Mouse (Mus musculus): ENCODE data around the gene Igsf3. TPM values are rescaled to one million over a fixed set of nuclear protein-coding genes. Genes with fewer than 3 reads are reported as not detected.

The Igsf3 gene
- polyA plus RNA-seq, 1 experiment from 2014 or later, result 31.3 TPM

- H3K4me1 ChIP-seq (ENCODE audit: control insufficient read depth, insufficient read depth, low read length), result peaks cover 50% of the 10 kb centered on the region
- no peaks in the 10 kb centered on the region for H3K9me3 ChIP-seq (replicated peaks; ENCODE audit: control insufficient read depth, low read length)
- no peak overlapping the region for H3K4me3 ChIP-seq (ENCODE audit: low read depth, low read length)
- WGBS (ENCODE audit: insufficient replicate concordance), result 24% methylated on average over 5 of the region's 5 CpGs
- no peak overlapping the region for H3K4me2 ChIP-seq
- H3K27ac ChIP-seq (ENCODE audit: low read depth, low read length), result no peak overlapping the region
- H3K36me3 ChIP-seq (ENCODE audit: control insufficient read depth, insufficient read depth, low read length), result peaks cover 3% of the 10 kb centered on the region; the same call in 1 of the 2 replicates
- no peak overlapping the region for H3K9ac ChIP-seq (ENCODE audit: low read depth, low read length)
- no peaks in the 10 kb centered on the region for H3K27me3 ChIP-seq (ENCODE audit: control insufficient read depth, insufficient read depth, low read length)
- ATAC-seq (replicated peaks; ENCODE audit: insufficient number of reproducible peaks, low FRiP score, low TSS enrichment), result no peak
These were observed 4.8 kb downstream of the Igsf3 start for GRCm38 (mm10) chr3:101381691-101382090.

GRCm38 (mm10) chr3:101382751-101383150 lies 5.9 kb downstream of the Igsf3 start:
- Histone ChIP-seq H3K27me3 (ENCODE audit: control insufficient read depth, insufficient read depth, low read length) (no peaks in the 10 kb centered on the region), H3K4me2 (no peak overlapping the region), H3K9ac (ENCODE audit: low read depth, low read length) (no peak overlapping the region), H3K9me3 (replicated peaks; ENCODE audit: control insufficient read depth, low read length) (no peaks in the 10 kb centered on the region), H3K36me3 (ENCODE audit: control insufficient read depth, insufficient read depth, low read length) (peaks cover 3% of the 10 kb centered on the region; the same call in 1 of the 2 replicates), H3K4me3 (ENCODE audit: low read depth, low read length) (no peak overlapping the region), H3K27ac (ENCODE audit: low read depth, low read length) (no peak overlapping the region), H3K4me1 (ENCODE audit: control insufficient read depth, insufficient read depth, low read length) (peaks cover 52% of the 10 kb centered on the region)
- no peak for ATAC-seq (replicated peaks; ENCODE audit: insufficient number of reproducible peaks, low FRiP score, low TSS enrichment)
- 69% methylated on average over 4 of the region's 4 CpGs for WGBS (ENCODE audit: insufficient replicate concordance)

- H3K4me2 ChIP-seq, result no peak overlapping the region
- no peak overlapping the region for H3K9ac ChIP-seq (ENCODE audit: low read depth, low read length)
- no peak overlapping the region for H3K27ac ChIP-seq (ENCODE audit: low read depth, low read length)
- 53% methylated on average over 8 of the region's 8 CpGs for WGBS (ENCODE audit: insufficient replicate concordance)
- no peak overlapping the region for H3K4me3 ChIP-seq (ENCODE audit: low read depth, low read length)
- ATAC-seq (replicated peaks; ENCODE audit: insufficient number of reproducible peaks, low FRiP score, low TSS enrichment), result no peak
- no peaks in the 10 kb centered on the region for H3K9me3 ChIP-seq (replicated peaks; ENCODE audit: control insufficient read depth, low read length)
- no peaks in the 10 kb centered on the region for H3K27me3 ChIP-seq (ENCODE audit: control insufficient read depth, insufficient read depth, low read length)
- peaks cover 3% of the 10 kb centered on the region; the same call in 1 of the 2 replicates for H3K36me3 ChIP-seq (ENCODE audit: control insufficient read depth, insufficient read depth, low read length)
- peaks cover 53% of the 10 kb centered on the region for H3K4me1 ChIP-seq (ENCODE audit: control insufficient read depth, insufficient read depth, low read length)
These were observed 9.6 kb downstream of the Igsf3 start for GRCm38 (mm10) chr3:101386430-101387016.

GRCm38 (mm10) chr3:101387849-101388248 lies 11.0 kb downstream of the Igsf3 start:
- Histone ChIP-seq H3K9me3 (replicated peaks; ENCODE audit: control insufficient read depth, low read length) (no peaks in the 10 kb centered on the region), H3K36me3 (ENCODE audit: control insufficient read depth, insufficient read depth, low read length) (peaks cover 3% of the 10 kb centered on the region; the same call in 1 of the 2 replicates), H3K27me3 (ENCODE audit: control insufficient read depth, insufficient read depth, low read length) (no peaks in the 10 kb centered on the region), H3K4me2 (peak overlapping the region; percentile 51), H3K27ac (ENCODE audit: low read depth, low read length) (peak overlapping the region; percentile 18; the same call in 1 of the 2 replicates), H3K9ac (ENCODE audit: low read depth, low read length) (0 out of 2 replicates have a peak overlapping the region, but pooled peaks have one; percentile 46), H3K4me3 (ENCODE audit: low read depth, low read length) (no peak overlapping the region), H3K4me1 (ENCODE audit: control insufficient read depth, insufficient read depth, low read length) (peaks cover 40% of the 10 kb centered on the region)
- 5% methylated on average over 10 of the region's 10 CpGs for WGBS (ENCODE audit: insufficient replicate concordance)
- no peak for ATAC-seq (replicated peaks; ENCODE audit: insufficient number of reproducible peaks, low FRiP score, low TSS enrichment)

- peaks cover 54% of the 10 kb centered on the region for H3K4me1 ChIP-seq (ENCODE audit: control insufficient read depth, insufficient read depth, low read length)
- no peak overlapping the region for H3K4me3 ChIP-seq (ENCODE audit: low read depth, low read length)
- ATAC-seq (replicated peaks; ENCODE audit: insufficient number of reproducible peaks, low FRiP score, low TSS enrichment), result no peak
- H3K27ac ChIP-seq (ENCODE audit: low read depth, low read length), result no peak overlapping the region
- no peak overlapping the region for H3K4me2 ChIP-seq
- H3K36me3 ChIP-seq (ENCODE audit: control insufficient read depth, insufficient read depth, low read length), result peaks cover 3% of the 10 kb centered on the region; the same call in 1 of the 2 replicates
- WGBS (ENCODE audit: insufficient replicate concordance), result 78% methylated on average over 3 of the region's 3 CpGs
- no peaks in the 10 kb centered on the region for H3K27me3 ChIP-seq (ENCODE audit: control insufficient read depth, insufficient read depth, low read length)
- no peaks in the 10 kb centered on the region for H3K9me3 ChIP-seq (replicated peaks; ENCODE audit: control insufficient read depth, low read length)
- H3K9ac ChIP-seq (ENCODE audit: low read depth, low read length), result no peak overlapping the region
These were observed 12.7 kb downstream of the Igsf3 start for GRCm38 (mm10) chr3:101389566-101389965.

- H3K9ac ChIP-seq (ENCODE audit: low read depth, low read length), result no peak overlapping the region
- 49% methylated on average over 9 of the region's 9 CpGs for WGBS (ENCODE audit: insufficient replicate concordance)
- H3K27me3 ChIP-seq (ENCODE audit: control insufficient read depth, insufficient read depth, low read length), result no peaks in the 10 kb centered on the region
These were observed 13.6 kb downstream of the Igsf3 start for GRCm38 (mm10) chr3:101390472-101390871.

GRCm38 (mm10) chr3:101391991-101392390 lies 15.1 kb downstream of the Igsf3 start:
- Histone ChIP-seq H3K27ac (ENCODE audit: low read depth, low read length) (no peak overlapping the region), H3K4me3 (ENCODE audit: low read depth, low read length) (no peak overlapping the region), H3K9me3 (replicated peaks; ENCODE audit: control insufficient read depth, low read length) (no peaks in the 10 kb centered on the region), H3K27me3 (ENCODE audit: control insufficient read depth, insufficient read depth, low read length) (no peaks in the 10 kb centered on the region), H3K4me2 (no peak overlapping the region), H3K4me1 (ENCODE audit: control insufficient read depth, insufficient read depth, low read length) (peaks cover 73% of the 10 kb centered on the region), H3K9ac (ENCODE audit: low read depth, low read length) (no peak overlapping the region), H3K36me3 (ENCODE audit: control insufficient read depth, insufficient read depth, low read length) (no peaks in the 10 kb centered on the region)
- no peak for ATAC-seq (replicated peaks; ENCODE audit: insufficient number of reproducible peaks, low FRiP score, low TSS enrichment)
- 92% methylated on average over 6 of the region's 6 CpGs for WGBS (ENCODE audit: insufficient replicate concordance)

More at GRCm38 (mm10) chr3:101390472-101390871, 13.6 kb downstream of the Igsf3 start:
- Histone ChIP-seq H3K4me3 (ENCODE audit: low read depth, low read length) (no peak overlapping the region), H3K4me2 (no peak overlapping the region), H3K36me3 (ENCODE audit: control insufficient read depth, insufficient read depth, low read length) (peaks cover 3% of the 10 kb centered on the region; the same call in 1 of the 2 replicates), H3K9me3 (replicated peaks; ENCODE audit: control insufficient read depth, low read length) (no peaks in the 10 kb centered on the region), H3K4me1 (ENCODE audit: control insufficient read depth, insufficient read depth, low read length) (peaks cover 63% of the 10 kb centered on the region), H3K27ac (ENCODE audit: low read depth, low read length) (no peak overlapping the region)
- ATAC-seq (replicated peaks; ENCODE audit: insufficient number of reproducible peaks, low FRiP score, low TSS enrichment), result no peak

GRCm38 (mm10) chr3:101393103-101393644 lies 16.3 kb downstream of the Igsf3 start:
- no peaks in the 10 kb centered on the region for H3K36me3 ChIP-seq (ENCODE audit: control insufficient read depth, insufficient read depth, low read length)
- peaks cover 79% of the 10 kb centered on the region for H3K4me1 ChIP-seq (ENCODE audit: control insufficient read depth, insufficient read depth, low read length)
- no peaks in the 10 kb centered on the region for H3K9me3 ChIP-seq (replicated peaks; ENCODE audit: control insufficient read depth, low read length)
- no peak overlapping the region for H3K4me3 ChIP-seq (ENCODE audit: low read depth, low read length)
- H3K4me2 ChIP-seq, result no peak overlapping the region
- H3K27me3 ChIP-seq (ENCODE audit: control insufficient read depth, insufficient read depth, low read length), result no peaks in the 10 kb centered on the region
- 83% methylated on average over 6 of the region's 6 CpGs for WGBS (ENCODE audit: insufficient replicate concordance)
- ATAC-seq (replicated peaks; ENCODE audit: insufficient number of reproducible peaks, low FRiP score, low TSS enrichment), result no peak
- H3K9ac ChIP-seq (ENCODE audit: low read depth, low read length), result no peak overlapping the region
- no peak overlapping the region for H3K27ac ChIP-seq (ENCODE audit: low read depth, low read length)

Data from heart, embryonic 11.5 days (tissue).